Mouse (Mus musculus): ENCODE data around the gene Npas3.

- TF ChIP-seq TAL1 (IDR thresholded peaks at IDR 0.05; ENCODE audit: low read length) = no peak
- TF ChIP-seq GATA1 (IDR thresholded peaks at IDR 0.05; ENCODE audit: low read length) = no peak
Measured at GRCm38 (mm10) chr12:53753368-53753937, 505.0 kb downstream of the Npas3 start.
